Mouse (Mus musculus): Measurements from ENCODE around the gene Amn1. TPM values are rescaled to one million over a fixed set of nuclear protein-coding genes. Genes with fewer than 3 reads are reported as not detected.

Gene Amn1
- total RNA-seq, 2 experiments from 2014 or later = 13.6 to 15.8 TPM

DNA sequence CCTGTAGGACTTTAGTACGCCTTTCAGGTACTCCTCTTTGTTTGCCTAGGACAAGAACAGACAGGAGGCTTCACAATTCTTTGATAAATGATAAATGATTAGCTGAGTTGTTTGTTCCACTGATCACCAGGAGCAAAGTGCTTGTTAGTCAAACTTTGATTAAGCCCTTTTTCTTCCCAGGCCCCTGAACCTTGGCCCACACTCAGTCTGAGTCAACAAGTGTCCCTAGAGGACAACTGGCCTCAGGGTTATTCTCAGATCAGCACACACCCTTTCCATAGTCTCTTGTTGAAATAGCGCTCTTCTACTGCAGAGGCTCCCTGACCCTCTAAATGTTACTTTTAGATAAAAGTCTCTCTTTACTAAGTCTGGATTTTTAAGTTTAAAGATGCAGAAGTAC lies 69.6 kb downstream of the Amn1 start:
- DNase-seq (ENCODE audit: low spot score in 2 of 2) = no peak

DNA sequence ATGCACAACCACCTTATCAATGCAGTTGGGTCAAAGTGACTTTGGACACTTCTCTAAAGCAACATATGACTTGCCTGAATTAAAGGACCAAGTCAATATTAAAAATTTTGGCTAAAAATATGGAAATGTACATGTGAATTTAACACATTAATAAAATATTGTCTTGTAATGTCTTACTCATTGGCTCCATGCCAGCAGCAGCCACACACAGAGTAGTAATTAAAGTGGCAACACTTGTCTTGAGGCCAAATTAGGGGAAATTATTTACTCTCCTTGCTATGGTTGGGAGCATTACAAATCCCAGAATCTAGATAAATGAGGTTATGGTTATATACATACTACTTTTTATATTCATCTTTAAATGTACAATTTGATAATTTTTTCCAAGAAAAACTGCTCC lies 71.5 kb downstream of the Amn1 start:
- no peak for DNase-seq (ENCODE audit: low spot score in 2 of 2)

DNA sequence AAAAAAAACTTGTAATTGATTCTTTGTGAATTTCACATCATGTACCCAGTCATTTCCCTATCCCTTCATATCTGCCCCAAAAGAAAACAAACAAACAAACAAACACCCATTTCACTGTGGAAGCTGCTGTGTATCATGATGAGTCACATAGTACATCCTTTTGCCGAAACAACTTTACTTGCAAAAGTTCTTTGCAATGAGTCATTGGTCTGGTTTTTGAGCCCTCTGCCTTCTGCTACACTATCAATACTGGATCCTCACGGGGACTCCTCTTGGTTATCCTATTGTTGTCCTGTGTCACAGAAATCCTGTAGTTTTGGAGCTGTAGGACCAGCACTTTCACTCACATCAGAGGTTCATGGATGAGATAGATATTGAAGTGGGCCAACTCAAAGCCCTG lies 79.6 kb downstream of the Amn1 start:
- no peak for DNase-seq (ENCODE audit: low spot score in 2 of 2)

DNA sequence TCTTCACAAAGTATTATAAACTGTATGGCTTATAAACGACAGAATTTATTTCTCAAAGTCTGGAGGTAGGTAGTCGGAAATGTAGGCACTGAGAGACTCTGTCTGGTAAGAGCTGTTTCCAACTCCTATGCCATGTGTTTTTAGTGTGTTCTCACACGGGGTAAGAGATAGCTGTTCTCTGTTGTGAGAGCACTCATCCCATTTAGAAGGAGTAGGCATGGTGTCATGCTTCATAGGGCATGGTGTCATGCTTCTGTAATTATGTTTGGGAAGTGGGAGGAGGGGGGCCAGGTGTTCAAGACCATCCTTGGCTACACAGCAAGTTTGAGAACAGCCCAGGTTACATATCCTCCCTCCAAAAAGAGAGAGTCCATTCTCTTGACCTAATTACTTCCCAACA lies 80.9 kb downstream of the Amn1 start:
- no peak for DNase-seq (ENCODE audit: low spot score in 2 of 2)

Other genes starting within 250 kb of the Amn1 start
- gene Sinhcaf, start 242.2 kb downstream of the Amn1 start, total RNA-seq (2021) = 10 to 100 TPM in 1 of 2 experiments, 1 to 10 TPM in 1; 8.3 to 12.0 TPM
- 10 to 100 TPM; 16.9 to 21.1 TPM for gene Dennd5b, start 87.0 kb downstream of the Amn1 start, total RNA-seq (2021)
- not detected for gene Gm10203, start 58.5 kb downstream of the Amn1 start, total RNA-seq (2021)
- 1 to 10 TPM; 8.0 to 9.0 TPM for gene Etfbkmt, start 48.9 kb downstream of the Amn1 start, total RNA-seq (2021)
- gene Resf1, start 120.7 kb upstream of the Amn1 start, total RNA-seq (2021) = 10 to 100 TPM; 30.6 to 31.3 TPM
- gene Bicd1, start 220.2 kb upstream of the Amn1 start, total RNA-seq (2021) = 1 to 10 TPM; 1.9 to 3.1 TPM